Mouse (Mus musculus): ENCODE data around the gene Limk2. TPM values are rescaled to one million over a fixed set of nuclear protein-coding genes. Genes with fewer than 3 reads are reported as not detected.

Gene Limk2
- total RNA-seq, 2 experiments from 2014 or later = 9.8 to 11.9 TPM

GRCm38 (mm10) chr11:3374293-3374645 lies 34.7 kb downstream of the Limk2 start:
- intact Hi-C loops (cut with DNase I) = no loop called here
- DNase-seq = no peak

- intact Hi-C loops (cut with DNase I) = no loop called here
- no peak for DNase-seq
These were observed 35.2 kb downstream of the Limk2 start for GRCm38 (mm10) chr11:3373591-3374292.

GRCm38 (mm10) chr11:3371599-3372295 lies 37.2 kb downstream of the Limk2 start:
- no peak for DNase-seq
- intact Hi-C loops (cut with DNase I) = no loop called here

GRCm38 (mm10) chr11:3370928-3371598 lies 37.9 kb downstream of the Limk2 start:
- intact Hi-C loops (cut with DNase I) = no loop called here
- DNase-seq = peak; percentile 66 to 72

GRCm38 (mm10) chr11:3370162-3370561 lies 38.8 kb downstream of the Limk2 start:
- DNase-seq = no peak
- intact Hi-C loops (cut with DNase I) = no loop called here

GRCm38 (mm10) chr11:3369449-3369848 lies 39.5 kb downstream of the Limk2 start:
- intact Hi-C loops (cut with DNase I) = no loop called here

GRCm38 (mm10) chr11:3368983-3369382 lies 40.0 kb downstream of the Limk2 start:
- no peak for DNase-seq
- intact Hi-C loops (cut with DNase I) = no loop called here

More at GRCm38 (mm10) chr11:3369449-3369848, 39.5 kb downstream of the Limk2 start:
- no peak for DNase-seq

GRCm38 (mm10) chr11:3366411-3366810 lies 42.6 kb downstream of the Limk2 start:
- no peak for DNase-seq

GRCm38 (mm10) chr11:3362854-3363253 lies 46.1 kb downstream of the Limk2 start:
- intact Hi-C loops (cut with DNase I) = no loop called here
- no peak for DNase-seq

More at GRCm38 (mm10) chr11:3366411-3366810, 42.6 kb downstream of the Limk2 start:
- intact Hi-C loops (cut with DNase I) = no loop called here

- DNase-seq = no peak
- intact Hi-C loops (cut with DNase I) = no loop called here
These were observed 55.9 kb downstream of the Limk2 start for GRCm38 (mm10) chr11:3352990-3353585.

- DNase-seq = no peak
- intact Hi-C loops (cut with DNase I) = no loop called here
These were observed 56.9 kb downstream of the Limk2 start for GRCm38 (mm10) chr11:3352131-3352530.

GRCm38 (mm10) chr11:3349343-3349695 lies 59.7 kb downstream of the Limk2 start:
- no peak for DNase-seq
- intact Hi-C loops (cut with DNase I) = loop anchor here (2.0 to 5.0 kb wide), 2 partner anchors 38 to 59 kb away; partner anchors contain the start of gene Limk2

GRCm38 (mm10) chr11:3348576-3349342 lies 60.2 kb downstream of the Limk2 start:
- intact Hi-C loops (cut with DNase I) = loop anchor here (2.0 to 5.0 kb wide), 2 partner anchors 39 to 60 kb away; partner anchors contain the start of gene Limk2
- DNase-seq = no peak

GRCm38 (mm10) chr11:3347835-3348195 lies 61.2 kb downstream of the Limk2 start:
- DNase-seq = no peak
- intact Hi-C loops (cut with DNase I) = loop anchor here (2.0 to 5.0 kb wide), 2 partner anchors 39 to 61 kb away; partner anchors contain the start of gene Limk2

- intact Hi-C loops (cut with DNase I) = loop anchor here (5.0 kb wide), 1 partner anchor 40 kb away; no protein-coding TSS in a partner anchor
- peak; percentile 74 to 88 for DNase-seq
These were observed 61.7 kb downstream of the Limk2 start for GRCm38 (mm10) chr11:3347091-3347834.

- no peak for DNase-seq
- intact Hi-C loops (cut with DNase I) = loop anchor here (5.0 kb wide), 1 partner anchor 41 kb away; no protein-coding TSS in a partner anchor
These were observed 62.6 kb downstream of the Limk2 start for GRCm38 (mm10) chr11:3346351-3346750.

- DNase-seq = no peak
- intact Hi-C loops (cut with DNase I) = loop anchor here (5.0 kb wide), 1 partner anchor 42 kb away; no protein-coding TSS in a partner anchor
These were observed 64.1 kb downstream of the Limk2 start for GRCm38 (mm10) chr11:3344916-3345315.

- intact Hi-C loops (cut with DNase I) = no loop called here
- DNase-seq = no peak
These were observed 67.5 kb downstream of the Limk2 start for GRCm38 (mm10) chr11:3341476-3341875.

- no peak for DNase-seq
- intact Hi-C loops (cut with DNase I) = no loop called here
These were observed 71.0 kb downstream of the Limk2 start for GRCm38 (mm10) chr11:3337961-3338360.
